Mouse (Mus musculus) cortical plate, adult 2 months (tissue): ENCODE measurements at regions not wholly inside any gene's neighbourhood (a gene's known extent, or its start where the extent isn't known, plus 50 kb on each side); places are given as distances from the start of the nearest gene placed in this dataset.

Experiments
- CTCF ChIP-seq: fragments of 200-500 bp; IDR thresholded peaks from 2 replicates; pipeline ENCODE4 v1.5.1; 2011; ENCODE audit warnings: mild to moderate bottlenecking, control low read depth, low read length; ENCODE audit not compliant: insufficient read depth; ENCODE audit errors: extremely low read depth
- POLR2A ChIP-seq: fragments of 200-500 bp; IDR thresholded peaks from 2 replicates; pipeline ENCODE4 v1.6.1; 2011; ENCODE audit warnings: mild to moderate bottlenecking, low read length, control low read depth; ENCODE audit not compliant: insufficient read depth; ENCODE audit errors: extremely low read depth

DNA sequence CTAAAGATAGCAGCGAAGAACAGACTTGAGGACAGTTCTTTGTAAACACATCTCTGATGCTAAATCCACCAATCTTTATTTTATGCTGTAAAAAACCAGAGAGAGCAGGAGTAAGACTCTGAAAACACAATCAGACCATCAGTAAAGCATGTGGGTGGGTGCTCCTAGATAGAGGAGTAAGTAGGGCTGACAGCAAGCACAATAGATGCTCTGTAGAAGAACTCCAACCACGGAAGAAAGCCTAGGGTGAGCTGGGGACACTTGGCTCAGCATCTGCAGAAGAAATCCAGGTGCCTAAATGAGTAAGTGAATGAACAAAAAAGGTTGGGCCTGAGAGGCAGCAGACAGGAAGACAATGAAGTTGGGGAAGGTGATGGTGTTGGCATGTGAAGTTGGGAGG is 88.3 kb upstream of the Plppr5 start:
- no peak for TF ChIP-seq POLR2A
- no peak for TF ChIP-seq CTCF
